Mouse (Mus musculus) lung, adult 2 months (tissue): ENCODE data around the gene Epsti1.

Experiments
- CTCF ChIP-seq: fragments of 200-500 bp; IDR thresholded peaks from 2 replicates; pipeline ENCODE4 v1.5.1; 2011; ENCODE audit warnings: mild to moderate bottlenecking, low read length, control low read depth; ENCODE audit not compliant: insufficient read depth
- POLR2A ChIP-seq: fragments of 200-500 bp; IDR thresholded peaks from 2 replicates; pipeline ENCODE4 v1.6.1; 2011; ENCODE audit warnings: low read depth, mild to moderate bottlenecking, control low read depth, low read length, borderline replicate concordance; ENCODE audit errors: extremely low read depth

GRCm38 (mm10) chr14:77864051-77864450 is 40.0 kb upstream of the Epsti1 start:
- TF ChIP-seq POLR2A (no peak), CTCF (no peak)
